Mouse (Mus musculus): ENCODE measurements around the gene Hist2h2aa1. TPM values are rescaled to one million over a fixed set of nuclear protein-coding genes. Genes with fewer than 3 reads are reported as not detected.
"Not testable (repeated sequence)": the region's sequence is repeated elsewhere in the genome, so short reads cannot be mapped to it uniquely, and the experiment has no call there.

The Hist2h2aa1 gene
- polyA plus RNA-seq (2012; rRNA removed), result 794 and 829 TPM in 2 replicates

GRCm38 (mm10) chr3:96245003-96245886 lies at the start of gene Hist2h2aa1:
Hist2h2aa1 (plus strand) TSS chr3:96245497.
- DNase-seq (ENCODE audit: low read depth), result not testable (repeated sequence)

- DNase-seq (ENCODE audit: low read depth), result no peak
Measured at GRCm38 (mm10) chr3:96195616-96196313, 49.5 kb upstream of the Hist2h2aa1 start.

- DNase-seq (ENCODE audit: low read depth), result no peak
Measured at GRCm38 (mm10) chr3:96196437-96197128, 48.7 kb upstream of the Hist2h2aa1 start.

- DNase-seq (ENCODE audit: low read depth), result no peak
Measured at GRCm38 (mm10) chr3:96197129-96197749, 48.1 kb upstream of the Hist2h2aa1 start.

DNA sequence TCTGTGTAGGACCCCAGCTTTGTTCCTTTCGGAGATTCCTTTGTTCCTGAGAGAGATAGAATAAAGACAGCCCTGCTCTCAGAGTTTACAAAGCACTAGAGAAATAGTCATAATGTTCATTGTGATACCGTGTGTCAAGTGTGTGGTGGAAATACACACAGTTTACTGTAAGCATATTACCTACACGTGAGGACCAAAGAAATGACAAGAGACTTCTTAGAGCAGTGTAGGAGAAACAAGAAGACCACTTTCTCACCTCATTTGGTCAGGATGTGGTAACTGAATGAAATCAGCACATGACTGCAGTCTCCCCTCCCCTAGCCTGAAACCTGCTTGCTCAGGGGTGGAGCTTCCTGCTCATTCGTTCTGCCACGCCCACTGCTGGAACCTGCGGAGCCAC lies 47.1 kb upstream of the Hist2h2aa1 start:
- peak; percentile 17 for DNase-seq (ENCODE audit: low read depth)

- not testable (repeated sequence) for DNase-seq (ENCODE audit: low read depth)
Measured at GRCm38 (mm10) chr3:96198601-96199251, 46.6 kb upstream of the Hist2h2aa1 start.

- DNase-seq (ENCODE audit: low read depth), result no peak
Measured at GRCm38 (mm10) chr3:96199731-96200130, 45.6 kb upstream of the Hist2h2aa1 start.

- DNase-seq (ENCODE audit: low read depth), result no peak
Measured at GRCm38 (mm10) chr3:96207819-96208218, 37.5 kb upstream of the Hist2h2aa1 start.

DNA sequence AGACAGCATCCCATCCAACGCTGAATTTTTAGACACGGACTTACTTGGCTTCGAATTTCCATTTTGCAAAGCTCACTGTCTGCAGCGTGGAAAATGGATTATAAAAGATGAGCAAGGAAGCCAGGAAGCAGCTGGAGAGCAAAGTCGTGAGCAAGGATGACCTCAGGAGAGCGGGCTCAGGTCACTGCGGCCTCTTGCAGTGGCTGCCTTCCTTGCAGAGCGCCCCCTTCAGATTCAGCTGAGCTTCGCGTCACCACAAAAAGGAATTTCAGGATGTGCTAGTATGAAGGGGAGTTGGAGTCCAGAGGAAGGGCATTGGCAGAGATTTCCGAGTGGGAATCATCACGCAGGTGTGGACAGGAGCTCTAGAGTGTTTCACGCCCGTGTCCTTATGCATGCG lies 36.1 kb upstream of the Hist2h2aa1 start:
- DNase-seq (ENCODE audit: low read depth), result no peak

- DNase-seq (ENCODE audit: low read depth), result no peak
Measured at GRCm38 (mm10) chr3:96219191-96219641, 26.1 kb upstream of the Hist2h2aa1 start.

- no peak for DNase-seq (ENCODE audit: low read depth)
Measured at GRCm38 (mm10) chr3:96219661-96220130, 25.6 kb upstream of the Hist2h2aa1 start, which contains the start of the genes Bola1 and Hist2h2ab. Bola1 (minus strand) TSS chr3:96219709. Hist2h2ab (plus strand) TSS chr3:96219865.

DNA sequence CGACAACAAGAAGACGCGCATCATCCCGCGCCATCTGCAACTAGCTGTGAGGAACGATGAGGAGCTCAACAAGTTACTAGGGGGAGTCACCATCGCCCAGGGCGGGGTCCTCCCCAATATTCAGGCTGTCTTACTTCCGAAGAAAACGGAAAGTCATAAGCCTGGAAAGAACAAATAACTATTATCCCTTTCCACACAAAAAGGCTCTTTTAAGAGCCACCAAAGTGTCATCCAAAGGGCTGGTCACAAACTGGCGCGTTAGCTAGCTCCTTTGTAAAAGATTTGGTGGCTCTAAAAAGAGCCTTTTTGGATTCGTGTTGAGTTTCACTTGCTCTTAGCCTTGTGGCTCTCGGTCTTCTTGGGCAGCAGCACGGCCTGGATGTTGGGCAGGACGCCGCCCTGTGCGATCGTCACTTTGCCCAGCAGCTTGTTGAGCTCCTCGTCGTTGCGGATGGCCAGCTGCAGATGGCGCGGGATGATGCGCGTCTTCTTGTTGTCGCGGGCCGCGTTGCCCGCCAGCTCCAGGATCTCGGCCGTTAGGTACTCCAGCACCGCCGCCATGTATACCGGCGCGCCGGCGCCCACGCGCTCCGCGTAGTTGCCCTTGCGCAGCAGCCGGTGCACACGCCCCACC lies 25.0 kb upstream of the Hist2h2aa1 start:
- not testable (repeated sequence) for DNase-seq (ENCODE audit: low read depth)

- no peak for DNase-seq (ENCODE audit: low read depth)
Measured at GRCm38 (mm10) chr3:96220765-96221639, 24.3 kb upstream of the Hist2h2aa1 start, which contains the start of the genes Hist2h2ac and Hist2h2be. Hist2h2ac (minus strand) TSS chr3:96220880. Hist2h2be (plus strand) TSS chr3:96221119.

DNA sequence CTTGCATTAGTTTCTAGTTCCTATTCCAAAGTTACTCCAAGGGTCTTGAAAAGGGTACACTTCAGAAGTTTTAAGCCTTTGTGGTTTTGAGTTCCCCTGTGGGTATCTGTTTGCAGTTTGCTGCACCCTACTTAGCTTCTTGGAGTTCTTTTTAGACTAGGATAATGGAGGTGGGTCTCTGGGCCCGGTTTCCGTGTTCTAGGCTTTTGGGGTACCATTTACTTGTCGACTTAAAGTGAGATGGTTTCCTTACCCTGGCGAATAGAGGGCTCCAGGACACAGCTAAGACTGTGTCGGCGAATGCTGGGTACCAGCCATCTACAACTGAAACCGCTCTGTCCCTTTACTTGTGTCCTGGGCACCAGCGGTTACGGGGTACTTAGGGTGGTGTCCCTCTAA lies 23.7 kb upstream of the Hist2h2aa1 start:
- no peak for DNase-seq (ENCODE audit: low read depth)

DNA sequence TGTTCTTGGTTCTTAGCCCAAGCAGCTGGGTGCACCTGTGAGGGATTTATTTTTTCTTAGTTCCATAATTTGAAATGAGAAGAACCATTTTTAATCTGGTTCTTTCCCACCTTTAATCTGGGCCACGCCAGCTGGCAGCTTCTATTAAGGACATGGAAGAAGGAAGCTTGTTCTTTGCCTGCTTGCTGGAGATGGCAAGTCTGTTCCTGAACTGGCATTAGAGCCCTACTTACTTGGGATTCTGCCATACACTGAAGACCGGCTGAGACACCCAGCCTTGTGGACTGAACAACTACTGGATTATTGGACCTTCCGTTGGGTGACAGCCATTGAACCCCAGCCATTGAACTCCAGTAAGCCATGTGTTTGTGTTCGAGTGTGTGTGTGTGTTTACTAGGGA lies 22.5 kb upstream of the Hist2h2aa1 start:
- DNase-seq (ENCODE audit: low read depth), result no peak

DNA sequence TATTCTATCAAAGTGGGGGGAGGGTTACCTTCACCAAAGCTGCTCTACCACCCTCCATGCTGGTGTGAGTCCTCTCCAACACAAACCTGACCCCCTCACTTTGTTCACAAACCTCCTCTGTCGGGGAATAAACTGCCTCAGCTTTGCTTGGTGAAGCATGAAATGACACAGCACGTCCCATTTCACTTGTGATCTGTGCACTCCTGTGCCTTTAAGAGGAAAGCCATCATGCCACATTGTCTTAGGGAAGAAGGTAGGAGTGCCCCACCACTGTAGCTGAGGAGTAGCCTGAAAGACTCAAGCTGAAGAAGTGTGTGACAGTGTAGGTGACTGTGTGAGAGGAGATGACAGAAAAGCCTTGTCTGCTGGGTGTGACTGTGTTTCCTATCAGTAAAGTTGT lies 19.9 kb upstream of the Hist2h2aa1 start:
- DNase-seq (ENCODE audit: low read depth), result no peak

GRCm38 (mm10) chr3:96226695-96227648 lies 18.3 kb upstream of the Hist2h2aa1 start:
- DNase-seq (ENCODE audit: low read depth), result no peak

- DNase-seq (ENCODE audit: low read depth), result no peak
Measured at GRCm38 (mm10) chr3:96228828-96229227, 16.5 kb upstream of the Hist2h2aa1 start.
